Mouse (Mus musculus): ENCODE data around the gene Dctn2.
A peak's percentile ranks its signal among the peaks of the same experiment; 100 is the strongest.

The Dctn2 gene

DNA sequence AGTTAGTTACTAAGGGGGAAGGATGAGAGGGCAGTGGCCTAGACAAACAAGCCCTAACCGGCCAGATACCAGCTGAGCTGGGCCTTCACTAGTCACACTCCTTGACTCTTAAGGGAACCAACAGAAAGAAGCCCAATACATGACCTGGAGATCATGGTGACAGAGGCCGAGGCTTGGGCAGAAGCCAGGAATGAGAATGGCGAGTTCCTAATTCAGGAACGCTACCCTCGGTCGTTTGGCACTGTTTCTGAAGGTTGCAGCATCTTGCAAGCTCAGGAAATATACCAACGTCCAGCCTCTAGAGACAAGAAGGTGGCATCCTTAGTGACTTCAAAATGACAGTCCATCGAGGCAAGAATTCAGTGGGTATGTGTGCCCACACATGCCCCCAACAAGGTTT is 1.8 kb upstream of the Dctn2 start:
- DNase-seq: no peak

DNA sequence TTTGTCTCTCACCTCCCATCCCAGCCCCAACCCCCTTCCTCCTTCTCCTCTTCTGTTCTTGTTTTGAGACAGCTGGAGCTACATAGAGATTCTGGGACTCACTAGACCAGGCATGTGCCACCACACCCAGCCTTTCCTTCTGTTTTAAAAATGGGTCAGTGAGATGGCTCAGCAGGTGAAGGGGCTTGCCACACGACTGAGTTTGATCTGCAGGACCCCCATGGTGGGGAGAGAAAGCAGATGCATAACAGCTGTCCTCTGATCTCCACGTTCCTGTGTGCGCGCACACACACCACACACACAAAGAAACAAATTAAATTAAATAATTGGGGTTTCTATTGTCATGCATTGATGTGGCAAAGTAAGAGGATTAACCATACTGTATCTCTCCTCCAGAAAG is 1.2 kb upstream of the Dctn2 start:
- DNase-seq: no peak

DNA sequence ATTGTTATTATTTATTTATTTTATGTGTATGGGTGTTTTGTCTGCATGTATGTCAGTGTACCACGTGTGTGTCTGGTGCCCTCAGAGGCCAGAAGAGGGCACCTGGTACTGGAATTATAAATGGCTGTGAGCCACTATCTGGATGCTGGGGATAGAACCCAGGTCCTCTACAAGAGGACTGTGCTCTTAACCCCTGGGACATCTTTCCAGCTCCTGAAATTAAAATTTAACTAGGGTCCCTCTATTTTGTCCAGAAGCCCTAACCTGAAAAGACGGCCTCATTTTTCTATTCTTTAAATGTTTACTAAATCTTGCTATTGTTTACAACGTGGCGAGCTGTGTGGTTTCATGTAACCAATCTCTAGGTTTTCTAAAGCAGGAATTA is 449 bp upstream of the Dctn2 start:
- DNase-seq: no peak

DNA sequence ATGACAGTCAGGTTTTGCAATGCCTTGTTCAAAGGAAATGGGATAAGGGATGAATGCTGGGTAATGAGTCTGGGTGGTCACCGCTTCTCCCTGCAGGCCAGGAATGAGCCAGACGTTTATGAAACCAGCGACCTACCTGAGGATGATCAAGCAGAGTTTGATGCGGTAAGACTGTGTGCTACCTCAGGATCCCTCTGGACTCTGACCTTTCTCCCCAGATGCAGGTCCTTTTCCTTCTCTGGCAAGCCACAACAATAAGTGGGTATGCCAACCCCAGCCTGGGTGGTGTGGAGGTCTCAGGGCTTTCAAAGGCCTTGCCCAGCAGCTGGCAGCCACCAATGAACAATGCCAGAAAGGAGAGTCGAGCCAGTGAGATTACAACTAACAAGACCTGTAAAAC is 1.1 kb downstream of the Dctn2 start:
- DNase-seq: no peak

DNA sequence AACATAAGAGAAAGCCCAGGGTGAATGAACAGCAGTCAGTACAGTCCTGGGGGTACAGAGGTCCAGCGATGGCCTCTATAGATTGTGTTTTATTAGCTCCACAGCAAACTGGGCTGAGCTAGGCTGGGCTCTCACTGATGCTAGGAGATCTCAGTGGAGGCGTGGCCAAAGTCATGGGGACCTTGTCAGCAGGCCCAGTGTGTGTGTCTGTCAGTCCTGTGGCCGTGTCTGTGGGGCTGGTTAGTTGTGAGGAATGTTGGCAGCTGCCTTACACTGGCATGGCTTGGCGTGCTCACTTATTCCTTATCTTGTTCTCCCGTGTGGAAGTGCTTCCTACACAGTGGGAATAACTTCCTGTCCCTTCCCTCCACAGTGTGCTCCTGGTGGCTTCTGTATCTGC is 2.2 kb downstream of the Dctn2 start:
- peak; percentile 43 for DNase-seq

DNA sequence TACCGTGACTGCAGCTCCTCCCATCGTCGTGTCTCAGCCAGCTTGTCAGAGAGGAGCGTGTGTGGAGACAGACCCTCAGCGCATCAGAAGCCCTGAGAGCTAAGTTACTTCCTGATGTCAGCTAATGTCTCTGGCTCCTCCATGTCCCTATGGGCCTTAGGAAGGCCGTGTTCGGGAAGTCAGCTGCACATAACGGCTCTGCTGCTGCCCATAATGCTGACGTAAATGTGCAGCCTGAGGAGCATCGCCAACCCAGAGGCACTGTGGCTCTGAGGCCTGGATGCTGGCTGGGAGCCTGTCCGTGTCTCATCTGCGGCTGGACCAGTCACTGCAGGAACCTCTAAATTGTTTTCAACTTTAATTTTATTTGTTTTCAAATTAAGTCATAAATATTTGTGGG is 2.9 kb downstream of the Dctn2 start:
- DNase-seq: no peak

DNA sequence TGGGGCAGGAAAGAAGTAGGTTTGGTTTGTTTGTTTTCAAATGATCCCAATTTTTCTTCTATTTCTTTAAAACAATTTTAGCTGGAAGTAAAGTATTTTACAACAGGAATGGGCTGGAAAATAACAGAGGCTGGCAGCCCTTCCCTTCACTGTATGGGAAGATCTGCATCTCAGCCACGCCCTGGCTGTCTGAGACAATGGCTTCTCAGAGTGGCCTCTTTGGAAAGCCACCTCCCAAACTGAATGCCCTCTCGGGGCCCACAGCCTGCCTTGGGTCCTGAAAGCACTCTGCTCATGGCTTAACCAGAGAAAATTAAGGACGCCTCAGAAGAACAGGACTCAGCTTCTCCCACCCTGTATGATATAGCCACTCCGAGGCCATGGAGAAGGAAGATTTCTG is 3.7 kb downstream of the Dctn2 start:
- DNase-seq: no peak

DNA sequence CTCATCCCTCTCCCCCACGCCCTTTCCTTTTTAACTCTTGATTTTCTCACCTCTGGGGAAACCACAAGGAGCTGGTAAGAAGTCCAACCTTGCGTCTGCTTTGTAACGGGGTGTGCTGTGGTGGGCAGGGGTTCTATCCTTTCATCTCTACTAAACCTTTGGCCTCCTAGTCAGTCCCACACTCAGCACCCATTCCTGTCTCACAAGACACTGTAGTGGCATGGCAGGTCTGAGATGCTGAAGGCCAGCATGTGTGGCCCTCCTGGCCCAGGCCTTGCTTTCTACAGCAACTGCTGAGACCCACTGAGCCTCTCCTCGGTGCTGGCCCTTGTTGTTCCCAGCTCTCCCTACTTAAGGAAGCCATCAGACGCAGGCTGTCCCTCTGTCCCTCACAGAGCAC is 6.2 kb downstream of the Dctn2 start:
- no peak for DNase-seq

DNA sequence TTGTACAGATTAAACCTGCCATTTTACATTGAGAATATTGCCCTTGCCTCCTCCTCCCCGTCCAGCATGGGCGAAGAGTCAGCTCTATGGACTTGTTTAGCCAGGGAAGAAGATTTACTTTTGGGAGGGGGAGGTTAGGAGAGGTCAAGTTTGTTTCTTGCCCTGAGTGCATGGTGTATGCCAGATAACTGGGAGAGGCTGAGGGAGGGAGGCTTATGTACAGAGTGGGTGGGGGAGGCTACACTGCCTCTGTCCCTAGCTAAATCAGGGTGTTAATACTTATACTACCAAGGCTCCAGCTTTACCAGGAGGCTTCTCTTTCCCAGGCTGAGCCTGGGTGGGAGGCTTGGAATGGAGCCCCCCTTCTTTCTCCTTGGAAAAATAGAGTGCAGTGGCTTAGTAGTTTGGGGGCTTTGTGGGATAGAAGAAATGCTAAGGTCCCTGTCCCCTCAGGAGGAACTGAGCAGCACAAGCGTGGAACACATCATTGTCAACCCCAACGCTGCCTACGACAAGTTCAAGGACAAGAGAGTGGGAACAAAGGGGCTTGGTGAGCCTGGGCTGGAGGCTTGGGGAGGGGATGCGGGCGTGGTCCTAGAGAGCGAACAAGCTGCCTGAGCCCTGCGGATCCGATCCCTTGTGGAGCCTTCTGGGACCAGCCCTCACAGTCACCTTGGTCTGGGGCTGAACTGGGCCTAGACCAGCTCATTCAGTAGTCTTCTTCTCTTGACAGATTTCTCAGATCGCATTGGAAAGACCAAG is 8.3 kb downstream of the Dctn2 start:
- DNase-seq: no peak

DNA sequence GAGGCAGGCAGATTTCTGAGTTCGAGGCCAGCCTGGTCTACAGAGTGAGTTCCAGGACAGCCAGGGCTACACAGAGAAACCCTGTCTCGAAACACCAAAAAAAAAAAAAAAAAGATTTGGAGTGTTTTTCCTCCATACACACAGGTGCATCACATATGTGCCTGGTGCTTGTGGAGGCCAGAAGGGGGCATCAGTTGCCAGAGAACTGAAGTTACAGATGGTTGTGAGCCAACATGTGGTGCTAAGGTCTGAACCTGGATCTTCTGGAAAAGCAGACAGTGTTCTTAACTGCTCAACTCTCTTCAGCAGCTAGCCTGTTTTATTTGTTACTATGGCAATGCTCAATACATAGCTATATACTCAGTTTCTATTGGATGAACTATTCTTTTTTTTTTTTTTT is 13.6 kb downstream of the Dctn2 start:
- DNase-seq: no peak

DNA sequence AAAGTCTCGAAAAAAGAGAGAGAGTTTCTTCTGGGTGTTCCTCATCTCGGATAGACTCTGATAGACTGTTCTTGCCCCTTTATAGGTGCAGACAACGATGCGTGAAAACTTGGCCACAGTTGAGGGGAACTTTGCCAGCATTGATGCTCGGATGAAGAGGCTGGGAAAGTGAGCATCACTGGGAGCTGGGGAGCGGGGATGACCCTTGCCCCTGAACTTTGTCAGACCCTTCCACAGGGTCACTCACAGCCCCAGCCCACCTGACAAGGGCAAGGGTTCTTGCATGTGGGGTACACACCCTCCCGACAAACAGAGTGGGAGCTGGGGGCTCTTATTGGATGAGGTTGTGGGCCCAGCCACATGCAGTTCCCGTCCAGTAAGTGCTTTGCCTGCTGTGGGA is 15.1 kb downstream of the Dctn2 start:
- DNase-seq: no peak

DNA sequence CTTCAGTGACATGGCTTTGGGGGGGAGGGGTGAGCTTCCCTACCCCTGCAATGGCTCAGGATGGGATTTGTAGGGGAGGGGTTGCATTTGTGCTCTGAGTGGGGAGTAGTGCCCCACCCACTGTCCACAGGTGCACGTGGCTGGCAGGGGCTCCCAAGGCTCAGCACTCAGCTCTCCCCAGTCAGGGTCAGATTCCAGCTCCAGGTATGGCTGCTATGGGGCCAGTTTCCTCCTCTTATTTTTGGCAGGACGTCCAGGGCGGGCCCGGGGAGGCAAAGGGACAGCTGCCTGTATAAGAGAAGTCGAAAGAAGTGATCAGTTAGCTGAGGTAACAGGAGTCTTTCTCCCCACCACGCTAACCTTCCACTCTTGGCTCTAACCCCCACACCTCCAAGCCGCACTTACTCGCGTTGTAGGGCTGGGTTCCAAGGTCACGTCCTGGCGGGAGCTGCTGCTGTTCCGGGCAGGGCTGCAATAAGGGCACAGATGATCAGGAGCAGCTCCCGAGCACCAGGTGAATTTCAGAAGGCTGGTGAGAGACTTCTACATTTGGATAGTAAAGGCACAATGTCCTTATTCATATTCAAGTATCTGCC is 16.6 kb downstream of the Dctn2 start:
- DNase-seq: no peak

DNA sequence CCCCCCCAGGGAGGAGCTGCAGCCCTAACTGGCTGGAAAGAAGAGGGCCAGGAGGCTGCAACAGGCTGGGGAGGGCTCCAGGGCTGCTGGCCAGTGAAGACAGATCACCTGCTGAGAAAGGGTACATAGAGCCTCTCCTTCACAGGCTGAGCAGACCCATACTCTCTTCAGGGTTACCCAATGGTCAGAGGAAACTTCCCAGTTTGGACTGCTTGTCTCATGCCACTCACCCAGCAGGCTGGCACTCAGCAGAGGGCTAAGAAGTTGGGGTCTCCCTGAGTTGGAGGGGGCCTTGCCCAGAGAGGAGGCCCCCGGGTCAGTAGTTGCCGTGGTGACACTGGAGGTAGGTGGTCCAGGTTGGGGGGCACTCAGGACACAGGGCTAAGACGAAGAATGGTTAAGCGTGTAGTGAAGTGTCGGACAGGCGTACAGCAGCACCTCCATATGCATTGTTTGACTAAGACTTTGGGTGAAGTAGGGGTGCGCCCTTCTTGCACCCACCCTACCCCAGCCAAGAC is 18.0 kb downstream of the Dctn2 start:
- no peak for DNase-seq

DNA sequence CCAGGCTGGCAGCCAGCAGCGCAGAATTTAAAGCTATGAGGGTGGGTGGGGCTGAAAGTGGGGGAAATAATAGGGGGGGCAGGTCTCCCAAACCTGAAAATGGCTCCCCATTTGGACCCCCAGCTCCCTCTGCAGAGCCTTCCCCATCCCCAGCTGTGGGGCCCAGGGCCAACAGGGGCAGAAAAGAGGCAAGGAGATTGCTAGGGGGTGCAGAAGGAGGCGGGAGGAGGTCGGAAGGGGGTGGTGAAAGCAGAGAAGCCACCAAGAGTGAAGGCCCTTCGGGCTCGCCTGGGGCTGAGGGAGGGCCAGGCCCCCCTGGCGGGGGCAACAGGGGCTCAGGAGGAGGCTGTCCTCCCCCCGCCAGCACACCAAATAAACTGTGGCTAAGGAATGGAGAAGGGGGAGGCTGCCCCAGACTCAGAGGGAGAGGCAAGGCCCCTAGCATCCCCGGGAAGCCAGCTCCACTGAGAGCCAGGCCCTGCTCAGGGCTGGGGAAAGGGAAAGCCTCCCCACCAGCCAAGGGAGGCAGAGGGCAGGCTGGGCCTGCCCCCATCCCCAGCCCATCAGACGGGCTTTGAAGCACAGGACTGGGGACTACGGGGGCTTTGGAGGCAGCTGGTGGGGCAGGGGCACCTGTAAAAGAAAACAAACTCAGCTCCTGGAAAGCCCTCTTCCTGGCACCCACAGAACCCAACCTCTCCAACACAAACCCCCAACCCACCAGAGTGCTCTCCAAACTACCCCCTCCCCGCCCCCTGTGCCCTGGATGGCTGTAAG is 18.7 kb downstream of the Dctn2 start:
- no peak for DNase-seq

DNA sequence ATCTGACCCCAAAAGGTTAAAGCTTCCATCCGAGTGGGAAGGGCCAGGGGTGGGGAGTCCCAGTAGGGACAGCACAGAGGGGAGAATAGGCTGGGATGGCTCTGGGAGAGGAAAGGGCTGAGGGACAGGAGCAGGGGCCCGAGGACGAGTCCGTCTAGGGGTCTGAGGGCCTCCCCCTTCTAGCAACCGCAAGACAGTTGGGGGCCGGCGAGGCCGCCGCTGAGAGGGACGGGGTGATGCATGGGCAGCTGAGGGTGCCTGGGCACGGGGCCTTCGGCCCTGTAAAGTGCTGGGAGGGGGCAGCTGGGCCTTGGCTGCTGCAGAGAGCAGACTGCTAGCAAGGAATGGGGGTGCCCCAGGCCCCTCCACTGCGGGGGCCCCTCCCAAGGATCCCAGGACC is 19.5 kb downstream of the Dctn2 start:
- no peak for DNase-seq

DNA sequence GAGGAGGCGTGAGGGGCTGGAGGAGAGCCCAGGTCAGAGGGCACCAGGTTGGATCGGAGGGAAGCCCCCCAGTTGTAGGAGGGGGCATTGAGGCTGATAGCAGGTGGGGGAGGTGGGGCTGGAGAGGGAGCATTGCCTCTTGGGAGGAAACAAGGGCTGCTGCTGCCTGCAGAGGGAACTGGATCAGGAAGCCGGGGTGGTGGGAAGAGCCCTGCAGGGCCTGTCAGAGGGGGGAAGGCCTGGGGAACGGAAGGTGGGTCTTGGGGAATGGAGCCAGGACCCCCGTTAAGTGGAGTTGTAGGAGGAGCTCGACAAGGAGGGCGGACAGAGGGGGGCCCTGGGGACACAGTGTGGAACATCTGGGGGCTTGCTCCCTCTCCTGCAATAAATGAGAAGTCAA is 20.0 kb downstream of the Dctn2 start:
- no peak for DNase-seq

DNA sequence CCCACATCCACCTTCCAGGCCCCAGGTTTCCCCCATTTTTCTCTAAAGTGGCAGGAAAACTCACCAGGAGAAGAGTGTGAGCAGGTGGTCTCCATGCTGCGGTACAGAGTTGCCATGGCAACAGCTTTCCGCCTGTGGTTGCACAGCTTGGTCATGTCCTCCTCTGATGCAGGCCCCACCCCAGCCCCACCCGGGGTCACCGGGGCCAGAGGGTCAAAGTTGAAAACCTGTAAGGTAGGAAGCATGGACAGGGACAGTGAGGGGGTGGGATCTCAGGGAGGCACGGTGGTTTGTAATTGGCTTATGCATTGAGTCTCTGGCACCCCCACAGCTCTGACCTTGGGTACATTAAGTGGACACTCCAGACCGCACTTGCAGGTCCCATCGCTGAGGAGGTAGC is 20.6 kb downstream of the Dctn2 start:
- DNase-seq: peak; percentile 44

DNA sequence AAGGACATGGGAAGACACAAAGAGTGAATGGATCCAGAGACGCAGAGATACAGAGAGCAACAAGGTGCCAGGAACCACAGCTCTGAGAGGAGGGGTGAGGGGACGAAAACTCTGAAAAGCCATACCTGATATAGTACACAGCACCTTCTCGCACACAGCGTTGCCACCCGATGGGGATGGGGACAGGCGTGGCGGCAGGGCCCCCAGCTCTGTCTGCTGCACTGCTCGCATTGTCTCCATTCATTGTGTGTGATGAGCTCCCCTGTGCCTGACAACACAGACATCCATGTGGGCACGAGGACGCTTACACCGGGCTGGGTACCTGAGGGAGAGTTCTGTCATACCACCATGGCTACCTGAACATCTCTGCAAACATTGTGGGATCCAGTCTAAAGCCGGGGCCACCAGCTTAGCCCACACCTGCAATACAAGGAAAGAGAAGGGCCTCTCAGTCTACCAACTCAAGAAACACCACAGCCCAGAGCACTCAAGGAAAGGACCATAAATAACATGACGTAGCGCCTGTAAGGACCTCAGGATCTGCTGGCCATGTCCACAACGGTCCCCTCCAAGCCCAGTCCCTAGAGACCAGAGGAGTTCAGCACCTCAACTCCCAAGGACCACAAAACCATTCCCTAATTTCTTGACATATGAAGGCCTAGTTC is 21.2 kb downstream of the Dctn2 start:
- DNase-seq: no peak

DNA sequence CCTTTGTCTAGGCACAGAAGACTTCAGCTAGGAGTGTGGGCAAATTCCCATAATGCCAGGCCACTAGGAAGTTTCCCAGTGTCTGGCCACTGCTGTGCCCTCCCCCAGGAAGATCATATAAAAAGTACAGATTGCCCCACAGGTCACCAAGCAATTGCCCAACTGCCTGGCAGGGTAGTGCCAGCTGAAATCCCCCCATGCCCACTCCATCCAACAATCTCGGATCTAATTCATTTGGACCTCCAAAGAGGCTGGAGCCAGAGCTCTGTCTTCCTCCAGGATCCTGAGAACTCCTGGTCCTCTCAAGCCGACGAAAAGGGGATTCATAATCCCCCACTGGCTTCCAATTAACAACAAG is 21.7 kb downstream of the Dctn2 start:
- DNase-seq: no peak

DNA sequence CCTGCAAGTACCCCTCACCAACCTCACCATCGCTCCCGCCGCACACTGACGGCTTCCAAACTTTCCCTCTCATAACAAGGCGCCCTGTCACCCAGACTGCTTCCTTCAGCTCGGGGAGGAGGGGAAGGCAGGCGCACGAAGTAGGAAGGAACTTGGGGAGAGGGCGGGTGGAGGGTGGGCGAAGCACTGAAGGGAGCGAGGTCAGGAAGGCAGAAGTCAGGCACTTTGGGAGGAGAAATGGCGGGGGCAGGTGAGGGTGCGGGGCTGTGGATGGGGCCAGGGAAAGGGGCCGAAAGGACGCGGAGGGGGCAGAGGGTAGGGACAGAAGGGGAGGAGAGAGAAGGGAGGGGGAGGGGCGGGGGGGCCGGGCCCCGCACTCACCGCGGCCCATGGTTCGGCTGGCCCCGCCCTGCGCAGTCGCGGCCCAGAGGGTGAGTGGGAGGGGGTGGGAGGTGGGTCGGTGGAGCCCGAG is 22.2 kb downstream of the Dctn2 start:
- DNase-seq: no peak

DNA sequence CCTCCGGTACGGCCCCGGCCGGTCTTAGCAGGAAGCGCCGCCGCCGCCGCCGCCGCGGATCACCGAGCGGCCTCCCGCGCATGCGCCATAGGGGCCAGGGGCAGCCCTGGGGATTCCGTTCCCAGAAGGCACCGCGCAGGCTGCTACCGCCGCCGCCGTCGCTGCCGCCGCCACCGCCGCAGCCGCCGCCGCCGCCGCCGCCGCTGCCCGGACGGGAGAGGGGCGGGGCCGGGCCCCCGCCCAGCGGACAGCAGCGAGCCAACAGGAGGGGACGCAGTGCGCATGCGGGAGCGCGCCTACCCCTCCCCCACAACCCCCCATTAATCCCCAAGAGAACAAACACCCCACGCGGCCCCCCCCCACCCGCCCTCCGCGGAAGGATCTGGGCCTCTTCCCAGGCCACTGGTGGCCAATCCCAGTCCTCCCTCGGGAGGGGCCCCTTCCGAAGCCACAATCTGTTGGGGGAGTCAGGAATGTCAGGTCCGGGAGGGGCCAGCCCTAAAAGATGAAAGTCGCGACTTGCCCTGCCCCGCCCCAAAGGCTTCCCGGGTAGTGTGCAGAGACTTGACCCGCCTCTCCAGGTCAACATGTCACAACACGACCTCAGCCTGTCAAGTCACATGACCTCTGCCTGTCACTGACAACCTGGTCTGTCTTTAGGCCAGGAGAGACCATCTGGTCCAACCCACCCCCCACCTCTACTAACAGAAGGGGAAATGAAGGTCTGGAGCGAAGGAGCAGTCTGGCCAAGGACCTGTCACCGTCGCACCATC is 22.8 kb downstream of the Dctn2 start, which contains the start of gene Mbd6:
Mbd6 (minus strand) TSS at position 219 of the 773 bp plus-strand sequence.
- DNase-seq: peak; percentile 93

DNA sequence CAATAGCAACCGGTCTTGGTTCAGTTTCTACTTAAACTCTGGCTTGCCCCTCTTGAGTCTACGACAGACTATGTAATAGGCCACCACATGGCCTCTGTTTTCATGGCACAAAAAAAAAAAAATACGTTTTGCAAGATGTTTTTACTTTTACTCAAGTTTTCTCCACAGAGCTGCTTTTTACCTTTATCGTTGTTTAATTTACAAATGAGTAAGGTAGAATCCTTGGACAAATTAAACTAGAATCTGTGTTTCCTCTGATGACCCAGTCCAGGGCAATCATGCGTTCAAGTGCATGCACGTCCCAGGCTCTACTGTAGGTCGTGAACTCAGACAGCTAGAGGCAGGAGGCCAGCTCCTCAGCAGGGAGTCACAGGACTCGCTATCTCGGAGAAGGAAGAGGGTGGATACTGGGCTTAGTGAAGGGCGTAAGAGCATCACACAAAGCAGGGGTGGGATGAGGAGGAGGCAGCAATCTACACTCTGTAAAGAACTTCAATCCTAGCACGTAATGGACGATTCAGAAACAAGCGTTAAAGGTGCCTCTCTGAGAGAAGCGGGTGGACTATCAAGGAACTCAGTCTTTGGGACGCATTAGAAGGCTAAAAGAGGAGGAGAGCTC is 23.5 kb downstream of the Dctn2 start:
- peak; percentile 79 for DNase-seq
